In genomic region chr14:99219757-99220171, GRCm38 (mm10) we compare ENCODE assay signal across 12 mouse cellular contexts.
DNase-seq lines count a peak whose midpoint lies in the region; ATAC-seq and TF ChIP-seq lines count a peak whose summit lies in the region.
"Had no signal": no experiment of that assay in that cellular context is flagged by ENCODE, and none has a peak within 500 bp of the region (broad histone marks: within the 10 kb centered on the region; RNA-seq: fewer than 3 reads in every experiment).

No protein-coding gene starts in this region.

- no peaks in the 10 kb centered on the region for H3K27me3 ChIP-seq in hindbrain, embryonic 13.5 days
- H3K27me3 ChIP-seq in hindbrain, embryonic 12.5 days = no peaks in the 10 kb centered on the region
- H3K27me3 ChIP-seq in limb, embryonic 10.5 days (ENCODE audit: low read depth, poor library complexity, severe bottlenecking) = no peaks in the 10 kb centered on the region
- no peaks in the 10 kb centered on the region for H3K27me3 ChIP-seq in lung, postnatal 0 days (replicated peaks; ENCODE audit: insufficient read depth, low read length)

- H3K36me3 ChIP-seq in hindbrain, embryonic 13.5 days = no peaks in the 10 kb centered on the region
- H3K36me3 ChIP-seq in hindbrain, embryonic 12.5 days = peaks cover 5% of the 10 kb centered on the region; the same call in 1 of the 2 replicates
- peaks cover 19% of the 10 kb centered on the region for H3K36me3 ChIP-seq in limb, embryonic 10.5 days
- H3K36me3 ChIP-seq in lung, postnatal 0 days (ENCODE audit: insufficient read depth, low read length) = no peaks in the 10 kb centered on the region

- TF ChIP-seq EP300 in lung, postnatal 0 days (IDR thresholded peaks at IDR 0.05) = no peak

- no peak overlapping the region for H3K9ac ChIP-seq in hindbrain, embryonic 13.5 days
- no peak overlapping the region for H3K9ac ChIP-seq in hindbrain, embryonic 12.5 days
- H3K9ac ChIP-seq in lung, postnatal 0 days (replicated peaks; ENCODE audit: low read depth) = no peak overlapping the region

- no peak for TF ChIP-seq CTCF in lung, postnatal 0 days (IDR thresholded peaks at IDR 0.05)

- H3K27ac ChIP-seq in hindbrain, embryonic 13.5 days = no peak overlapping the region
- no peak overlapping the region for H3K27ac ChIP-seq in hindbrain, embryonic 12.5 days
- H3K27ac ChIP-seq in limb, embryonic 10.5 days = no peak overlapping the region
- no peak overlapping the region for H3K27ac ChIP-seq in lung, postnatal 0 days (ENCODE audit: low read length)

- H3K4me1 ChIP-seq in hindbrain, embryonic 13.5 days (replicated peaks) = peaks cover 11% of the 10 kb centered on the region
- H3K4me1 ChIP-seq in hindbrain, embryonic 12.5 days = no peaks in the 10 kb centered on the region
- H3K4me1 ChIP-seq in limb, embryonic 10.5 days = peaks cover 5% of the 10 kb centered on the region
- H3K4me1 ChIP-seq in lung, postnatal 0 days (ENCODE audit: insufficient read depth, low read depth, low read length) = no peaks in the 10 kb centered on the region

- peak overlapping the region; percentile 19; the same call in 1 of the 2 replicates for H3K4me2 ChIP-seq in hindbrain, embryonic 13.5 days
- H3K4me2 ChIP-seq in hindbrain, embryonic 12.5 days (replicated peaks) = no peak overlapping the region
- no peak overlapping the region for H3K4me2 ChIP-seq in lung, postnatal 0 days (replicated peaks; ENCODE audit: low read depth, low read length)

- peak; percentile 82 for DNase-seq in ZHBTc4 (ENCODE audit: low read depth, low spot score)
- DNase-seq in embryo, embryonic 9.5 days (ENCODE audit: extremely low spot score) = peak; percentile 18
- peak; percentile 51 for DNase-seq in limb, embryonic 10.5 days (ENCODE audit: low spot score)
- DNase-seq in layer of hippocampus, postnatal 14 days (ENCODE audit: low spot score in 2 of 2) = no peak
- DNase-seq in spleen, adult 12 weeks (ENCODE audit: low spot score) = no peak
- no peak for DNase-seq in lung, postnatal 0 days (ENCODE audit: low spot score)
- DNase-seq: adrenal gland, postnatal 10 days; cerebellum, adult 8-10 months had no signal

- no peaks in the 10 kb centered on the region for H3K9me3 ChIP-seq in hindbrain, embryonic 13.5 days
- H3K9me3 ChIP-seq in hindbrain, embryonic 12.5 days (replicated peaks) = no peaks in the 10 kb centered on the region
- no peaks in the 10 kb centered on the region for H3K9me3 ChIP-seq in limb, embryonic 10.5 days (replicated peaks)
- no peaks in the 10 kb centered on the region for H3K9me3 ChIP-seq in lung, postnatal 0 days (ENCODE audit: low read length)
- H3K9me3 ChIP-seq: G1E had no signal

- no peak overlapping the region for H3K4me3 ChIP-seq in hindbrain, embryonic 13.5 days
- H3K4me3 ChIP-seq in hindbrain, embryonic 12.5 days = no peak overlapping the region
- H3K4me3 ChIP-seq in limb, embryonic 10.5 days = no peak overlapping the region
- H3K4me3 ChIP-seq in lung, postnatal 0 days (ENCODE audit: low read depth, low read length) = no peak overlapping the region

- WGBS in hindbrain, embryonic 13.5 days = 14% methylated on average over 9 of the region's 9 CpGs
- 14% methylated on average over 9 of the region's 9 CpGs for WGBS in hindbrain, embryonic 12.5 days
- 3% methylated on average over 9 of the region's 9 CpGs for WGBS in limb, embryonic 10.5 days
- 44% methylated on average over 9 of the region's 9 CpGs for WGBS in lung, postnatal 0 days

- peak; percentile 59; the same call in 1 of the 2 replicates for ATAC-seq in hindbrain, embryonic 13.5 days (ENCODE audit: low FRiP score)
- no peak for ATAC-seq in hindbrain, embryonic 12.5 days (ENCODE audit: low FRiP score)
- ATAC-seq in lung, postnatal 0 days = no peak
- ATAC-seq: inflammation-experienced regulatory T-cells, adult 6 months had no signal

Comparison
In these comparisons a context has a peak if more than half of its experiments do, and no peak if none do; other contexts are left out.
1. DNase-seq: peak in ZHBTc4 (single experiment), embryo, embryonic 9.5 days (single experiment) and limb, embryonic 10.5 days (single experiment); none in layer of hippocampus, postnatal 14 days (0 of 2), spleen, adult 12 weeks (single experiment) and lung, postnatal 0 days (single experiment).